Mouse (Mus musculus): Measurements from ENCODE around the gene Zfp42.

Zfp42 gene

GRCm38 (mm10) chr8:43248707-43249106, 58.1 kb downstream of the Zfp42 start:
- no peak for DNase-seq

Data from cerebellum, postnatal 14 days (tissue).